Mouse (Mus musculus) lung, postnatal 36 days (tissue): ENCODE measurements around the gene Alad.

Source experiments
- DNase-seq: peaks from one replicate; pipeline ENCODE4 v3.0.0; 2022; ENCODE audit warnings: mixed read lengths

The Alad gene

GRCm38 (mm10) chr4:62519849-62520233 lies at the start of gene Alad:
Gene Alad (minus strand): TSS chr4:62519918.
- peak; percentile 91 for DNase-seq

GRCm38 (mm10) chr4:62568359-62568758 lies 48.6 kb upstream of the Alad start:
- no peak for DNase-seq

DNA sequence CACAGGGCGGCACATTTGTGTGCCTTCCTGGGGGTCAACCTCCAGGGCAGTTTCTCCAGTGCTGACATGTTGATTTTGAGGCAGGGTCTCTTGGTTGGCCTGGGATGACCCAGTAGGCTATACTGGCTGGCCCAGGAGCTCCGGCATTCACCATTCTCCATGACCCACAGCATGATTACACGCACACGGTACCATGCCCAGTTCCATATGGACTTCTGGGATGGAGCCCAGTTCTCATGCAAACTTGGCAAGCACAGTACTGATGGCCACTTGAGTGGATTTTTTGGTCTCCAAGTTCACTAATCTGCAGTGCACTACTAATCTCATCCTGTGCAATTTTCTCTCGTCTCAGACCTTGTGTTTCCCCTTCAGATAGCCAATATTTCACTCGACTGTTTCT lies 48.0 kb upstream of the Alad start:
- DNase-seq = no peak

DNA sequence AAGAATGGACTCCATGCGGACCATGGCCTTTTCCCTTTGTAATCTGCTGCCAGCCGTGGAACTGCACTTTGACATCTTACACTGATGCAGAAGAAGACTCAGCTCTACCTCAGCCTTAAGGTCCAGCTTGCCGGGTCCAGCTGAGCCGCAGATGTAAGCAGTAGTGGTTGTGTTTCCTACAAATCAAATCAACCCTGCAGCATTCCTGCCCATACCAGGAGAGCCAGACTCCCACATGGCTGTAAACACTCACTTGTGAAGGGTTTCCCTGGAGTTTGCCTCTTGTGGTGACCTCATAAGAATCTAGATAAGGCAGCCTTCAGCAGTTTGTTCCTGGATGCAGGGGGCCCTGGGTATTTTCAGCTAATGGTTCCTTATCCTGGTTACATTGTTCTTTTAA lies 46.8 kb upstream of the Alad start:
- peak; percentile 57 for DNase-seq

DNA sequence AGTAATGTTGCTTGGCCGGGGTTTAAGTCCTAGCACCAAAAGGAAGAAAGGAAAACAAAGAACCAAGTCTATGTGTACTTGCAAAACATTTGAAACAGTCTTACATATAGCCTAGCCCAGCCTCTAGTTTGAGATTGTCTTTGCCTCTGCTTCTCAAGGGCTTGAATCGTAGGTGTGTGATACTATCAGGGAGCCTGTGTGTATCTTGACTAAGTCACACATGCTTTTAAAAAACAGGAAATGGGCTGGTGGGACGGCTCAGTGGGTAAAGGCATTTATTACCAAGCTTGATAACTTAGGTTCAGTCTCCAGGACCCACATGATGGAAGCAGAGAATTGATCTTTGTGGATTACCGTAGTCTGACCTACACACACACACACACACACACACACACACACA lies 42.3 kb upstream of the Alad start:
- no peak for DNase-seq

DNA sequence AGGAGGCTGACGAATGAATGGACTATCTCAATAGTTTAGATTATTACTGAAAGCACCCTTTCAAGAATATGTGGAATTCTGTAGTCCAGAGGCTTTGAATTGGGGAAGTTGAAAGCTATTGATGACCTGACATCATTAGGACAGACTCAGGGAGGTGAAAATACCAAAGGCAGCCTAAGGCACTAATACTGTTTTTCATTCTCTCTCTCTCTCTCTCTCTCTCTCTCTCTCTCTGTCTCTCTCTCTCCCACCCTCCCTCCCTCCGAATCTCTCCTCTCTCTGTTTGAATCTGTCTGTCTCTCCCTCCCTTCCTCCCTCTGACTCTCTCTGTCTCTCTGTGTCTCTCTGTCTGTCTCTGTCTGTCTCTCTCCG lies 41.9 kb upstream of the Alad start:
- DNase-seq = no peak

DNA sequence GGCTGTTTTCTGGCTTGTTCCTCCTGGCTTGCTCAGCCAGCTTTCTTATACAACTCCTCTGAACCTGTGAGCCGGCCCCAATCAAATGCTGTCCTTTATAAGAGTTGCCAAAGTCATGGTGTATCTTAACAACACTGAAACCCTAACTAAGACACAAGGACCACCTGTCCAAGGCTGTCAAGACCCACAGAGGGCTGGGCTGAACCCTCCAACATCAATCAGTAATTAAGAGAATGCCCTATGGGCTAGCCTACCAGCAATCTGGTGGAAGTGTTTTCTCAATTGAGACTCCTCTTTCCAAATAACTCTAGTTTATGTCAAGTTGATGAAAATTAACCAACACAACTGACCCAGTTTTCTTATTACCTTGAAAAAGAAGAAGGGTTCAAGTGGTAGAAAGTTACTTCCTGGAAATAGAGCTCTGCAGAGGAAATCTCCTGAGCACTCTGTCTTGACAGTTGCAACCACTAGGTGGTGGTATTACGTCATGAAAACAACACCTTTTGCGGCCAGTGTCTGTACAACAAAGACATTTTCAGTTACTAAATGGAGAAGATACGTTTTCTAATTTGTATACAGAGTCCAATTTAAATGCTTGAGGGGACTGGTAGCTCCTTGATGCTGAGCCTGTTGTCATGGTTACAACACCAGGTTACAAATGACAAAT lies 41.4 kb upstream of the Alad start:
- peak; percentile 94 for DNase-seq

GRCm38 (mm10) chr4:62559797-62560329 lies 40.1 kb upstream of the Alad start, which contains the start of gene Rgs3:
Gene Rgs3 (plus strand): TSS chr4:62559847.
- no peak for DNase-seq

- no peak for DNase-seq
These were observed 37.7 kb upstream of the Alad start for GRCm38 (mm10) chr4:62557436-62557835.

DNA sequence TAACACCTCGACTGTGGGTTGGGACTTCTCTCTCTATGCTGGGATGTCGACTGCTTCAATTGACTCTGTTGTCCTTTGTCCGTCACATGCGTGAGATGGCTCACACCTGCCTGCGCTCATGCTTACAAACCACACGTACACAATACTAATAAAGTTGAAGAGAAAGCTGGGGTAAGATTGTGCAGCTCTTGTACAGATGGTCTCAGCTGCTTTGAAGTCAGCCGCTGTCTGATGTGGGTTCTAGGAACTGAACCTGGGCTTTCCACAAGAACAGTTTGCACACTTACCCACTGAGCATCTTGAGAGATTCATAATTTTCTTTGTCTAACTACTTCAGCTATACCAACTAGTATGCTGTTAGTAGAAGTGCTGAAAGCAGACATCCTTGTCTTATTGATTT lies 32.2 kb upstream of the Alad start:
- no peak for DNase-seq

- DNase-seq = no peak
These were observed 25.1 kb upstream of the Alad start for GRCm38 (mm10) chr4:62544801-62545200.

- DNase-seq = no peak
These were observed 24.1 kb upstream of the Alad start for GRCm38 (mm10) chr4:62543782-62544181.

DNA sequence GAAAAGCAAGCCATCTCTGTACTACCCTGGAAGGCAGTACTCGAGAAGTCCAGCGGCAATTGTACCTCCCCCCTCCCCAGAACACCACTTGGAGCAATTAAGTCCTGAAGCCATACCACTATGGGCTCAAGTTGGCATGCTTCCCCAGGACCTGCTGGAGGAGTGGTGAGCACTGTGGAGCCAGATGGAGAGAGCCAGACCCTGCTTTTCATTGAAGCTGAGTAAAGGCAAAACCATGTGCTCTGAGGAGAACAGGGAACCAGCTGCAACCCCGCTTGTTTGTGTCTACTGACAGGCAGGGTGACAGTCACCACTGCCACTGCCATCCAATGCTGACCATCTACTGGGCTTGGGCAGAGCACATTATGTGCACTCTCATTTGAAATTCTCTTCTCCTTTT lies 22.1 kb upstream of the Alad start:
- DNase-seq = no peak

- DNase-seq = no peak
These were observed 14.0 kb upstream of the Alad start for GRCm38 (mm10) chr4:62533729-62534128.

DNA sequence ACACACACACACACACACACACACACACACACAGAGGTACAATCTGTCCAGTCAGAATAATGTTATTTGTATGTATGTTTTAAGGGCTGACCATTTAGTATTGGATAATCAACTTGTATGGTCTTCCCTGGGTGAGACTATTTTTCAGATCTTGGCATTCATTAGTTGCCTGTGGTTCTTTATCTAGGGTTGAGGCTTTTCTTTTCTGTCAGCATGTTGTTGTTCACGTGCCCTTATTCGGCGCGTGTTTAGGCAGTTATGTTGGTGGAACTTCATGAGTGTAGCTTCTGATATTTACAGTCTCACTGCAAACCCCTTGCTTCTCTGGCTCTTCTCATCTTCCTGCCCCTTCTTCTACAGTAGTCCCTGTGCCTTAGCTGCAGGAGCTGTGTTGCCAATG lies 7.9 kb upstream of the Alad start:
- DNase-seq = no peak

GRCm38 (mm10) chr4:62526256-62526655 lies 6.5 kb upstream of the Alad start:
- no peak for DNase-seq

- no peak for DNase-seq
These were observed 5.7 kb upstream of the Alad start for GRCm38 (mm10) chr4:62525489-62525811.

GRCm38 (mm10) chr4:62524651-62525488 lies 5.2 kb upstream of the Alad start, which contains the start of the genes Pole3 and 4933430I17Rik:
Gene Pole3 (minus strand): TSS chr4:62525068.
Gene 4933430I17Rik (plus strand): TSS chr4:62525369.
- DNase-seq = peak; percentile 98

DNA sequence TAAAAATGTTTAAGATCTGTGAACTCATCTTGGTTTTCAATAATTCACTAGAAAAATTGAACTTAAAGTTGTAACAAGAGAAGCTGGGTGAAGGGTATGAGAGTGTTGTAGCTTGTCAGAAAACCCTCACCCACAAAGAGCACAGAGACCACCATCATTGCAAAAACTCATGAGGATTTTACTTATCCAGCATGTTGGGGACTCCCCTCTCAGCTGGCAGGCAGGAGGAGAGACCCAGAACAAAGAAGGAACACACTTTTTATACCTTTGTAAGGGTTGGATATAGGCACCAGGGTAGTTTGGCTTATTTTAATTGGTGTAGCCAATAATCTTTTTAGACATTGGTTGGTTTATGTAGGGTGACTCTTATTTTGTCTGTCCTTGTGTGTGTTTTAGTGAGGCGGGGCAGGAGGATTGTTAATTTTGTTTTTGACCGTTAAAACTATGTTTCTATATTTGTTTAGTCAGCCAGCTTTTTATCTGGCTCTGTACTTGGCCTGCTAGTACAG lies 1.2 kb upstream of the Alad start:
- no peak for DNase-seq

DNA sequence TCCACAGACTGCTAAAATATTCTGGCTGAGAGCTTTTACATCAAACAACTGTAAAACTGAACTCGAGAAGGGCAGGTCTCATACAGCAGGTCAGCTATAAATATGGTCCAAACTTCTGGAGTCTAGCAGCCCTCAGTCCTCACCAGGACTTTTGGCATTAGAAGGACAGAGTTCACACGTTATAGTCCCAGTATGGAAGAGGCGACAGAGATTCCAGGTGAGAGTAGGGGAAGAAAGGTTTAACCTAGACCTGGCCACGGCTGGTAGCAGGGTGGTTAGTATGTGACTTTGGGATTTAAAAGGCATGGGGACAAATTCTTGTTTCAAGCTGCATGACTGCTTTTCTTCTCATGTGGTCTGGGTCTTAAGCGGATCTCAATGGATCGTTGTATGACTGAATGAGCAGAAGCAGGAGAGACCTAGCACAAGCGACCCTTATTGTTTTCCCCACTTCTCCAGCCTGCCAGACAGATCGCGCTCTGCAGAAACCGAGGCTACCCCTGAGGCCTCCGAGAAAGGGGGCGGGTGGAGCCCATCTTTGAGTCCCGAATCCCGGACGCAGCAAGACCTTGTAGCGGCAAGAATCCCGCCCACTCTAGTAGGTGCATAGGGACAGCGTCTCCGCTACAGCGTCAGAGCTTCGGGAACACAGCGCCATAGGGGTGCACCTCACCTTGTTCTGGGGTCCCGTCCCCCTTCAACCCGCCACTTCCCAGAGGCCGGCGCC lies 433 bp downstream of the Alad start:
- DNase-seq = no peak

DNA sequence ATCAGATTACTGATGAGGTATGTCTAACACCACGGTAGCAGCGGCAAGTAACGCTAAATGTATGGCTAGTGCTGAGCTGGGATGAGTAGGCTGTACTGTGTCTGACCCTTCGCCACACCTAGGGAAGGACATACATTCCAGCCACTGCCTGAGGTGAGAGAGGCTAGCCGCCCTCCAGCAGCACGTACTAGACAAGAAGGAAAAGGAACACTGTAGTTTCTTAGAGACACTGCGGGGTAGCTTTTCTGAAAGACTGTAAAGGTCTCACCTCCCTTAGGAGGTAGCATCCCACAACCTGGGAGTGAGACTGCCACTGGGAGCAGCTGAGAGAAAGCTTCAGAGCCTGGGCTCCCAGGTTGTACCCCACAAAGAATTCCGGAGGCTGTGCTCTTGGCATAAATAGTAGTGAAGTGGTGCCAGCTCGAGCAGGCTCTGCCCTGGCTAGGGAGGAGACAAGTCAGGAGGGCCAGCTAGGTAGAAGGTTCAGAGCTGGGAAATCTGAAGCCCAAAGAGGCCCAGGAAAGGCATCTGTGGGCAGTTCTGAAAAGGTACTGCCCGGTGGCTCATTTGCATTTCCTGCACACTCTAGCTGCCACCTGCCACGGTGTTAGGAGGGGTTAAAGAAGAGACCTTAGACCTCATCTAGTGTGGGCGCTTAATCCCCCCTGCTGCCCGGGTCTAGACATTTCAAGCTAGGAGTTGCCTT lies 1.1 kb downstream of the Alad start:
- DNase-seq = peak; percentile 60

GRCm38 (mm10) chr4:62517538-62518415 lies 1.9 kb downstream of the Alad start:
- no peak for DNase-seq
